Mouse (Mus musculus) left cerebral cortex, adult 9 months (tissue): ENCODE measurements around the gene Ddt.
A peak's percentile ranks its signal among the peaks of the same experiment; 100 is the strongest.
"Not testable (repeated sequence)": the region's sequence is repeated elsewhere in the genome, so short reads cannot be mapped to it uniquely, and the experiment has no call there.

Experiments
- DNase-seq, 2 experiments: peaks; one replicate each; pipeline ENCODE4 v3.0.0; 2022; ENCODE audit warnings: low spot score in 2 of 2

Gene Ddt

DNA sequence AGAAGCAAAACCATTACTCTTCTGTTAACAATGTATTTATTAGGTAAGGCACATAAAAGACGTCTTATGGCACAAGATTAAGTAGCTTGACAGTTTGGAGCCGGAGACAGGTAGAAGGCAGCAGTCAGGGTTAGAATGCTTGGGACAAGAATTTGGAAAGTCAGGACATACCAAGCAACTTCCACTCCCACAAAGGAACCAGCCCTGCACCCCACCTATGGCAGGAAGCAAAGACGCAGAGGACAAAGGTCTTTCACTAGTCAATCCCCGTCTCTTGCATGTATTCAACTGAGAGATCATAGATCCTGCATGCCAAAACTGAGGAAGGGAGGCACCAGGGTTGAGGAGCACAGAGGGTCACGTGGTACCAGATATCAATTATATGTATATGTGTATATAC is 888 bp upstream of the Ddt start:
- no peak for DNase-seq

- DNase-seq: not testable (repeated sequence)
Measured at GRCm38 (mm10) chr10:75767756-75768155, 5.5 kb downstream of the Ddt start.

DNA sequence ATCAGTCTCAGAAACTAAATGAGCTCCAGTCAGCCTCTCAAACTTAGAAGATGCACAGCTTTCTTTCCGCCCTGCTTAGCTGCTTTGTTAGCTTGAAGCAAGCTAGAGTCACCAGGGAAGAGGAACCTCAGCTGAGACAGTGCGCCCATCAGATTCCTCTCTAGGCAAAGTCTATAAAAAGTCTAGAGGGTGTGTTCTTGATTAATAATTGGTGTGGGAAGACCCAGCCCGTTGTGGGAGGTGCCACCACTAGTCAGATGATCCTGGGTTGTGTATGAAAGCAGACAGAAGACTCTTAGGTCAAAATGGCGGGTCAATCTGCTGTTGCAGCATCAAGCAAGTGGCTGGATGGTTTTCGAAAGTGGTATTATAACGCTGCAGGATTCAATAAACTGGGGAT is 6.4 kb downstream of the Ddt start:
- no peak for DNase-seq

GRCm38 (mm10) chr10:75764519-75765473 is 8.4 kb downstream of the Ddt start:
- DNase-seq: peak in 1 of 2 experiments; percentile 62

GRCm38 (mm10) chr10:75763682-75764518 is 9.3 kb downstream of the Ddt start, which contains the start of gene Cabin1:
TSS of gene Cabin1 (minus strand) at chr10:75764341.
- DNase-seq: peak; percentile 95 to 98

- no peak for DNase-seq
Measured at GRCm38 (mm10) chr10:75762413-75762812, 10.8 kb downstream of the Ddt start.

DNA sequence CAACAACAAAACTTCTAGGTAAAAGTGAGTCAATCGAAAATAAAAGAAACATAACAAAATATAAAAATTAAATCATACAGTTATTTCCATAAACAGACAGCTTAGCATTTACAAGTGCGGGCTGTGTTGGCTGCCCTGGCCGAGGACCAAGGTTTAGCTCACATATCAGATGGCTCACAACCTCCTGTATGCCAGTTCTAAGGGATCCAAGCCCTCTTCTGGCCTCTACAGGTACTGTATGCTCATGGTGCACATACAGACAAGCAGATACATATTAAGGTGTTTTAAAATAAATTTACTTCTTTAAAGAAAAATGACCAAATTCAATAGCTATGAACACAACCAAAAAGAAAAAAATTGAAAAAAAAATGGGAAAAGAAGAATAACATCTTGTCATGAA is 12.9 kb downstream of the Ddt start:
- no peak for DNase-seq

GRCm38 (mm10) chr10:75756719-75757118 is 16.5 kb downstream of the Ddt start:
- no peak for DNase-seq

DNA sequence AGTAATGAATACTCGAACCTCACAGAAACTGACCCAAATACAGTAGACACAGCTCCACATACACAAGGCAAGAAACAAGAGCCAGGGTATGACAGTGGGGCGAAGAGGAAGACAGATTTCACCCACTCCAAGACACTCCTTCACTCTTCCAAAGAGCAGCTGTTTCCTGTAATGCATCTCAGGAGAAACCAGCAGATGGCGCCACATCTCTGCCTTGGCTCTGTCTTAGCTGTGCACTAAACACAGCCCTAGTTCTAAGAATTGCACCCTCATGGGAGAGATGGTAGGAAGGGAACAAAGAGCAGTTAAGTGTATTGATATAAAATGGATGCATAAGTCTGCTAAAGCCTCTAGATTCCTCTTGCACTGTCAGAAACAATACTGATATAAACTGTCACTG is 29.2 kb downstream of the Ddt start:
- peak in 1 of 2 experiments; percentile 91 for DNase-seq

- peak; percentile 69 to 89 for DNase-seq
Measured at GRCm38 (mm10) chr10:75743369-75743768, 29.8 kb downstream of the Ddt start.

GRCm38 (mm10) chr10:75740866-75741265 is 32.3 kb downstream of the Ddt start:
- no peak for DNase-seq

- DNase-seq: no peak
Measured at GRCm38 (mm10) chr10:75725449-75725848, 47.8 kb downstream of the Ddt start.
